Mouse (Mus musculus): ENCODE measurements at regions not wholly inside any gene's neighbourhood (a gene's known extent, or its start where the extent isn't known, plus 50 kb on each side); places are given as distances from the start of the nearest gene placed in this dataset.

GRCm38 (mm10) chr4:39292348-39292845, 157.7 kb upstream of the 1700009N14Rik start:
- DNase-seq (ENCODE audit: low spot score in 2 of 2) = no peak

GRCm38 (mm10) chr4:39310131-39310530, 140.0 kb upstream of the 1700009N14Rik start:
- no peak for DNase-seq (ENCODE audit: low spot score in 2 of 2)

- DNase-seq (ENCODE audit: low spot score in 2 of 2) = peak; percentile 3 to 19
Observed at GRCm38 (mm10) chr4:39344401-39345138, 105.5 kb upstream of the 1700009N14Rik start.

GRCm38 (mm10) chr4:39345139-39345412, 105.0 kb upstream of the 1700009N14Rik start:
- no peak for DNase-seq (ENCODE audit: low spot score in 2 of 2)

GRCm38 (mm10) chr4:39368159-39368558, 81.9 kb upstream of the 1700009N14Rik start:
- DNase-seq (ENCODE audit: low spot score in 2 of 2) = no peak

- no peak for DNase-seq (ENCODE audit: low spot score in 2 of 2)
Observed at GRCm38 (mm10) chr4:39380771-39381170, 69.3 kb upstream of the 1700009N14Rik start.

- no peak for DNase-seq (ENCODE audit: low spot score in 2 of 2)
Observed at GRCm38 (mm10) chr4:39398226-39398625, 51.9 kb upstream of the 1700009N14Rik start.
